Mouse (Mus musculus) adrenal gland, adult 2 months (tissue): ENCODE data around the gene Spata1. TPM values are rescaled to one million over a fixed set of nuclear protein-coding genes. Genes with fewer than 3 reads are reported as not detected.

Source experiments
- DNase-seq: peaks from one replicate; pipeline ENCODE4 v3.0.0; 2021
- polyA plus RNA-seq: library from polyadenylated mRNA; depleted of rRNA; stranded (reverse); fragments of >200 nt; gene quantifications from 2 replicates; pipeline ENCODE4 v1.2.3, GENCODE M21; 2012; rRNA removed
- total RNA-seq, 2 experiments: library from RNA; stranded (reverse); gene quantifications; 2 replicates each; pipeline ENCODE4 v1.2.3; 2021

The Spata1 gene
- total and polyA plus RNA-seq, 3 experiments = 0.45 to 4.6 (median 3.2) TPM

- no peak for DNase-seq
These were observed 80.0 kb downstream of the Spata1 start for GRCm38 (mm10) chr3:146419534-146419933.

- no peak for DNase-seq
These were observed 80.7 kb downstream of the Spata1 start for GRCm38 (mm10) chr3:146418901-146419300.

GRCm38 (mm10) chr3:146417873-146418272 lies 81.7 kb downstream of the Spata1 start:
- no peak for DNase-seq

- DNase-seq = no peak
These were observed 85.0 kb downstream of the Spata1 start for GRCm38 (mm10) chr3:146414555-146414954.

GRCm38 (mm10) chr3:146413992-146414391 lies 85.6 kb downstream of the Spata1 start:
- no peak for DNase-seq

- no peak for DNase-seq
These were observed 86.5 kb downstream of the Spata1 start for GRCm38 (mm10) chr3:146413016-146413415.

GRCm38 (mm10) chr3:146412480-146412879 lies 87.1 kb downstream of the Spata1 start:
- DNase-seq = no peak

- no peak for DNase-seq
These were observed 87.5 kb downstream of the Spata1 start for GRCm38 (mm10) chr3:146412008-146412407.

- no peak for DNase-seq
These were observed 89.4 kb downstream of the Spata1 start for GRCm38 (mm10) chr3:146410114-146410513.

Other genes starting within 250 kb of the Spata1 start
- gene Ssx2ip, start 95.1 kb downstream of the Spata1 start, total RNA-seq = 10 to 100 TPM in 1 of 2 experiments, 1 to 10 TPM in 1; 5.1 to 10.1 TPM
- gene Ssx2ip, start 95.1 kb downstream of the Spata1 start, polyA plus RNA-seq = 1.5 and 1.6 TPM in 2 replicates
- gene Ctbs, start 50.0 kb downstream of the Spata1 start, total RNA-seq = 1 to 10 TPM; 9.4 to 9.6 TPM
- gene Ctbs, start 50.0 kb downstream of the Spata1 start, polyA plus RNA-seq = 2.7 and 3.2 TPM in 2 replicates
- gene Gng5, start 54 bp upstream of the Spata1 start, total RNA-seq = 100 to 1,000 TPM; 277 to 314 TPM
- 304 and 421 TPM in 2 replicates for gene Gng5, start 54 bp upstream of the Spata1 start, polyA plus RNA-seq
- gene Rpf1, start 21.7 kb upstream of the Spata1 start, total RNA-seq = 10 to 100 TPM; 25.1 to 35.1 TPM
- gene Rpf1, start 21.7 kb upstream of the Spata1 start, polyA plus RNA-seq = 2.1 and 3.8 TPM in 2 replicates
- 1 to 10 TPM in 1 of 2 experiments, not detected in 1; 3.1 TPM for gene Uox, start 70.7 kb upstream of the Spata1 start, total RNA-seq
- gene Uox, start 70.7 kb upstream of the Spata1 start, polyA plus RNA-seq = 0.06 TPM in 1 of 2 replicates, not detected in the other
- not detected for gene Dnase2b, start 115.8 kb upstream of the Spata1 start, total RNA-seq
- not detected in 2 replicates for gene Dnase2b, start 115.8 kb upstream of the Spata1 start, polyA plus RNA-seq
- gene 4930503B20Rik, start 151.6 kb upstream of the Spata1 start, total RNA-seq = not detected
- gene 4930503B20Rik, start 151.6 kb upstream of the Spata1 start, polyA plus RNA-seq = not detected in 2 replicates
- under 1 TPM; 0.55 to 0.93 TPM for gene Samd13, start 185.8 kb upstream of the Spata1 start, total RNA-seq
- gene Samd13, start 185.8 kb upstream of the Spata1 start, polyA plus RNA-seq = not detected in 2 replicates